Mouse (Mus musculus) embryo, embryonic 11 days (tissue): ENCODE measurements at regions not wholly inside any gene's neighbourhood (a gene's known extent, or its start where the extent isn't known, plus 50 kb on each side); places are given as distances from the start of the nearest gene placed in this dataset.
A peak's percentile ranks its signal among the peaks of the same experiment; 100 is the strongest.

Source experiments
- DNase-seq: peaks from one replicate; pipeline ENCODE4 v3.0.0-alpha.2; 2015

DNA sequence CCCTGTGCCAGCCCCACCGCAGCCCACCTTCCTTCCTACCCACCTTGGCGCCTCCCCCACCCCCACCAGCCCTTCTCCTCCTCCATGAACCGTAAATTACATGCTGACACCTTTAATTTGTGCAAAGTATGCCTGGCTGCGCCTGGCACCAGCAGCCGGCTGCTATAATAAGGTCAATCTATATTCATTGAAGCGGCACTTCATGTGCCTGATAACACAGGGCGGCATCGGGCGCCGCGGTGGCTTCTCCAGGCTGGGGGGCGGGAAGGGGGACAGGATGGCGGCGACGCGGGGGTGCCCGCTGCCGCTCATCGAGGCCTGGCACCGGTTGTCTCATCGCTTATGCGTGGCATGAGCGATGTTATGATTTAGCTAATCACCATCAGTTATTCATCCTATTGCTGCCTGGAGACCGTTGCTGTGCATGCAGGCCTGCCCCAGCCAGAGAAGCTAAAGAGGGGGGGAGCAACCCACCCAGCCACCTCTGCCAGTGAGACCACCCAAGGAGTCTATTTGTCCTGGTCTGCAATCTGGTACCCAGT, 157.5 kb downstream of the Rplp1 start:
- peak; percentile 8 for DNase-seq

- DNase-seq = no peak
Measured at GRCm38 (mm10) chr9:61756224-61756800, 158.0 kb downstream of the Rplp1 start.

DNA sequence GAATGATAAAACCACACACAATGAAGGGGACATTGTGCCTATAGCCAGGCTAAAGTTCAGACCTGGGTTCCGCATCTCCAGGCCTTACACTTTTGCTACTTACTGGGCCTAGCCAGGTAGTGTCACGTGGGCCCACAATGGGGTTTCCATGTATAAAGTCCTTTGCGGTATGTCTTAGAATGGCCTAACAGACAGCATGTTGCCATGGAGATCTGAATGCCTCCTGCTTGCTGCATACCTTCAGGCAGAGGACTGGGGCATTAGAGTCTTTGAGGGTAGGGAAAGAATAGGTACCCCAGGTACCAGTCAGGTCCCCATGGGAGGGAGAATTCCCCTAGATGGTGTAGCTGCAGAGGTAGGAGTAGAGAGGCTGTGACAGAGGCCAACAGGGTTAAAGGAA, 159.0 kb downstream of the Rplp1 start:
- no peak for DNase-seq

GRCm38 (mm10) chr9:61753795-61754194, 160.5 kb downstream of the Rplp1 start:
- peak; percentile 16 for DNase-seq

GRCm38 (mm10) chr9:61749201-61749600, 165.1 kb downstream of the Rplp1 start:
- no peak for DNase-seq

- DNase-seq = no peak
Measured at GRCm38 (mm10) chr9:61748416-61748815, 165.9 kb downstream of the Rplp1 start.

- no peak for DNase-seq
Measured at GRCm38 (mm10) chr9:61746401-61746800, 167.9 kb downstream of the Rplp1 start.

- peak; percentile 22 for DNase-seq
Measured at GRCm38 (mm10) chr9:61745301-61745801, 169.0 kb downstream of the Rplp1 start.

GRCm38 (mm10) chr9:61733540-61733939, 180.8 kb downstream of the Rplp1 start:
- DNase-seq = no peak

- no peak for DNase-seq
Measured at GRCm38 (mm10) chr9:61732747-61733146, 181.6 kb downstream of the Rplp1 start.

DNA sequence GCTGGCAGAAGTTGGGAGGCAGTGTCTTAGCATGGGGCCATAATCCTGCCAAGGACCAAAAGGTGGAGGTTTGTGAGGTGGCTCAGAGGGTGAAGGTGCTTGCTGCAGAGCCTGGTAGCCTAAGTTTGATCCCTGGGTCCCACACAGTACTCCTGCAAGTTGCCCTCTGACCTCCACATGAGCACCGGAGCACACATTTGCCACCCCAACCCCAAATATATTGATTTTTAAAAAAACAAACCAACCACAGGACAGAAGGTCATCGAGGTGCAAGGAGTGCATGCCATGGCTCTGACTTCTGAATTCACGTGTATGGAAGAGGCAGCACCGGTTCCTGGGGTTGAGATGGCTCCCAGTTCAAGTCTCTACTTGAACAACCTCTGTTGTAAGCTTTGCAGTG, 186.2 kb downstream of the Rplp1 start:
- DNase-seq = no peak

GRCm38 (mm10) chr9:61727651-61728050, 186.7 kb downstream of the Rplp1 start:
- DNase-seq = no peak

DNA sequence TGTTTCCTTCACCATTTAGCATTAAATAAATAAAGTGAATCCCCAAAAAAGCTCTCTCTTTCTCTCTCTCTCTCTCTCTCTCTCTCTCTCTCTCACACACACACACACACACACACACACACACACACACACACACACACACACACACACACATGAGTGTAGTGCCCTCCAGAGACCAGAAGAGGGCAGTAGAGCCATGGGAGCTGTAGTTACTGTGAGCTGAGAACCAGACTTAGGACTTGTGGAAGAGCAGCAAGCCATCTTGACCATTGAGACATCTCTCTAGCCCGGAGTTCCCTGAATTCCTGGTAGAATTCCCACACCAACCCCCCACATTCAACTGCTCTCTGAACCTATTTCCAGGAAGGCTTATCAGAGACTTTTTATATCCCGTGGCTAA, 190.3 kb downstream of the Rplp1 start:
- no peak for DNase-seq

GRCm38 (mm10) chr9:61723021-61723581, 191.2 kb downstream of the Rplp1 start:
- DNase-seq = no peak

DNA sequence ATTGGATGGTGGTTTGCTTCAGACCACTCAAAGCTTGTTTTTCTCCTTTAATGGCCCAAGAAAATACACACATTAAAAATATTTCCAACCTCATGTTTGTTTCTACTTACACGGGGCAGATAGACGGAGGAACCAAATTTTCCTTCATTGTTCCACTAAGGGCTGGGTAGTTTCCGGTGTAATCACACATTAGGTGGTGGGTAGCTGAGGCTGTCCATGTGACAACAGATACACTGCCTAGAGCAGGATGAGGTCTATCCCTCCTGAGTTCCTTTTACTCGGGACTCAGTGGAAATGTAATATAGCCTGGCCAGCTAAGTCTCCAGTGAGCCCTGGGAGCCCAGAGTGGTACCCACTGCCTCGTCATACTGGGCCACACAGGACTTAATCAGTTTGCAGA, 192.5 kb downstream of the Rplp1 start:
- DNase-seq = no peak

DNA sequence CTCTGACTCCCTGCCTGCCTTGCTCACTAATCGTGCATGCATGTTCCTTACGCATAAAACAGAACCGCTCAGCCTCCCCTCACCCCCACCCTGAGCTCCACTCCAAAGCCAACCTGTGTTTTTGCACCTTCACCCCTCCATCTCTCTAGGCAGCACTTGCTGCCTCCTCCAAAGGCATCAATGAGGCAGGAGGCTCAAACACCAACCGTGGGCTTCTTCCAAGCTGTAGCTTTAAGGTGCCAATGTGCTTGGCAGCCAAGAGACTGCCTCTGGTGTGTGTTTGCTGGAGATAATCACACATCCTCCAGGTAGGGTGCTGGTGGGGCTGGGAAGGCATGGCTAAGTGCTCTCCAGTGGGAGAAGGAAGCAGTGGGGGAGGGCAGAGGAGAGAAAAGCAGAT, 193.3 kb downstream of the Rplp1 start:
- DNase-seq = no peak

DNA sequence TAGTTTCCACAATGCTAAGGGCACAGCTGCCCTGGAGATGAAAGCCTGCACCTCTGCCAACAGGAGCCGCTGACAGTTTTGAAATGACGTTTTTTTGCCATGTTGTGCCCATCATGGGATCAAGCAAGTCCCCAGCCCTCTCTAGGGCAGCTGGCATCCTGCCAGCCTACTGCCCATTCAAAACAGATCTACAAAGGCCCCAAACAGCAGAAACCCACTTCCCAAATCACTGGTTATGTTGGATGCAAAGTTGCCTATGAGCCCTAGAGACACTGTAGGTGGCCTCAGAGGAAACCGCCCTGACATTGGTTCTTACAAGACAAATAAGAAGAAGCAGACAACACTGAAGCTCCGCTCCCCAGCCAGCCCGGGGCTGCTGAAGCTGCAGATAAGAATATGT, 194.1 kb downstream of the Rplp1 start:
- DNase-seq = no peak

GRCm38 (mm10) chr9:61716751-61717150, 197.6 kb downstream of the Rplp1 start:
- DNase-seq = no peak

DNA sequence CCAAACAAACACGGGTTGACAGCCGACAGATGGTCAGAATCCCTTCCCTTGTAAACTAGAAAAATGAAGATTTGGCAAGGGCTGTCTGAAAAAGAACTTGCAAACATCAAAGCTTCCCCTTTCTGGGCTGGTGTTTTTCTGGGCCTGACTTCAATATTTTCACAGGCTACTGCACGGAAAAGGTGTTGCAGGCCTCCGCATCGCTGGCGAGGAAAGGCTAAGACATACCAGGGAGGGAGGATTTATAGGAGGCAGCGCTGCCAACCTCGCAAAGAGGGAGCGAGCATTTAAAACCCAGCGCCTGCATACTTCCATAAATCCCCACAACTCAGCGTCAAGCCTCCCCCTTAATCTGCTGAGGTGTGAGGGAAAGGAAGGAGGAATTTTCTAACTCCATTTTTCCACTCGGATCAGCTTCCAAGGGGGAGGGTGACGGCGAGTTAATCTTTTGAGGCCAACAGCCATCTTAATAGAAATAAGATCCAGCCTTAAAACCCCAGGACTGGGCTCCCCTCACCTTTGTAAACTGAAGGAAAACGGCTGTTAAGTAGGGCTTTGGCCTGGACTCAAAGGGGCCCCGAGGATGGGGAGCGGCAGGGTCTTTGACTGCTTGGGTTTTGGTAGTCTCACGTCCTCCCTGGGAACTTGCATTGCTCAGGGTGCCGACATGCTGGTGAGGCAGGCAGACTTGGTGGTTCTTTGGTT, 199.9 kb downstream of the Rplp1 start:
- peak; percentile 39 for DNase-seq

DNA sequence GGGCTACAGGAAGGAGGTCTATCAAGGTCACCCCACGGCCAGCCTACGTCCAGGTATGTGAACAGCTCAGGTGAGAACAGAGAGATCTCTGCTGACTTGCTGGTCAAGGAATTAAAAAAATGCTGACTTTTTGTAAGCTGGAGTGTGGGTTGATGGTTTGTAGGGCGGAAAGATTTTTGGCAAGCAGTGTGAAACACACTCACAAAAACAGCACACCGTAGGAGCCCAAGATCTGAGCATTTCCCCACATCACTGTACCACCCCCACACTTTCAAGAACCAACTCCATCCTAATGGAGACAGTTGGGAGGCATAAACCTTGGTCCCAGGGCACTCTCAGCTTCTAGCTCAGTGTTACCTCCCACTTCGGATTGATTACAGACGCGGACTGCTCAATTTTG, 200.5 kb downstream of the Rplp1 start:
- DNase-seq = no peak

DNA sequence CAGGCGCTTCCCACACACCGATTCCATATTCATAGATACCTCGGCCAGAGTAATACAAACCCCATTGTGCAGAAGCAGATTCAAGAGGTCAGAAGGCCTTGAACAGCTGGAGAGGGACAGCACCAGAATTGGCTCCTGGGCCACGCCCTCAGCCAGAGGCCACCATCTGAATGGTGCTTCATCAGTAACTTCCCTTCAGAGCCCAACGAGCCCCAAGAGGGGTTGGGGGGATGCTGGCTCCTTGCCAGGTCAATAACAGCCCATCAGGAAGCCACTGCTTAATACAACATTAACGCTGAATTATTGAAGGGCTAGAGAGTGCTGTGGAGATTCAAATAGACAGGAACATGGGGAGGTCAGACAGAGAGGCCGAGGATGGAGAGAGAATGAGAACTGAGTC, 203.0 kb downstream of the Rplp1 start:
- DNase-seq = no peak

DNA sequence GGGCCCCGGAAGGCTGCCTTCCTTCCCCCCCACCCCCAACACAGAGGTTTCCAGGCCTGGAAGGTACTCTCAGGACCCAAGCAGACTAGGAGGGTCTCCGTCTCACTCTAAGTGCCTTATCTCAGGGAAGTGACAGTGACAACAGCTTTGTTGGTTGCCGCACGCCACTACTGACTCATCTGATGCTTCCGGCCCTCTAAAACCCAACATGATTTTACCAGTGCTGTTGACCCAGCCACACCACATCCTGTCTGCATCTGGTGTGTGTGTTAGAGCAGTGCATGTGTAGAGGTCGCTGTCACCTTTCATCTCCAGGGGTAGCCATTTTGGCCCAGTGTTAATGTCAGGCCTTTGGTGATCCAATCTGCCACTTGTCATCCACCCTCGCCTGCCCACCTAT, 206.5 kb downstream of the Rplp1 start:
- no peak for DNase-seq

- no peak for DNase-seq
Measured at GRCm38 (mm10) chr9:61707296-61707695, 207.0 kb downstream of the Rplp1 start.

GRCm38 (mm10) chr9:61706263-61706755, 208.0 kb downstream of the Rplp1 start:
- no peak for DNase-seq
